Mouse (Mus musculus) cerebellum, adult 2 months (tissue): ENCODE measurements at regions not wholly inside any gene's neighbourhood (a gene's known extent, or its start where the extent isn't known, plus 50 kb on each side); places are given as distances from the start of the nearest gene placed in this dataset.
A peak's percentile ranks its signal among the peaks of the same experiment; 100 is the strongest.

Experiments used
- DNase-seq, 2 experiments: peaks; one replicate each; pipeline ENCODE4 v3.0.0; 2021
- H3K27ac ChIP-seq: fragments of 200-500 bp; 2 replicates; pipeline ENCODE4 v1.5.1; 2012; ENCODE audit warnings: low read length, control low read depth, inconsistent platforms; ENCODE audit not compliant: insufficient read depth
- H3K27me3 ChIP-seq: fragments of 200-500 bp; 2 replicates; pipeline ENCODE4 v1.6.1; 2012; ENCODE audit warnings: inconsistent platforms, mild to moderate bottlenecking, low read length, moderate library complexity; ENCODE audit not compliant: control insufficient read depth, insufficient read depth
- H3K4me1 ChIP-seq: fragments of 200-500 bp; 2 replicates; pipeline ENCODE4 v1.6.1; 2011; ENCODE audit warnings: low read length; ENCODE audit not compliant: control insufficient read depth, insufficient read depth
- H3K4me3 ChIP-seq: fragments of 200-500 bp; replicated peaks from 2 replicates; pipeline ENCODE3; 2011; ENCODE audit warnings: mild to moderate bottlenecking, low read depth, low read length, control low read depth; ENCODE audit not compliant: insufficient read depth
- CTCF ChIP-seq: fragments of 200-500 bp; IDR thresholded peaks from 2 replicates; pipeline ENCODE4 v1.5.1; 2011; ENCODE audit warnings: low read depth, mild to moderate bottlenecking, control low read depth, low read length, moderate library complexity, borderline replicate concordance; ENCODE audit not compliant: insufficient read depth
- POLR2A ChIP-seq: fragments of 200-500 bp; IDR thresholded peaks from 2 replicates; pipeline ENCODE4 v1.6.1; 2011; ENCODE audit warnings: low read length, control low read depth, borderline replicate concordance; ENCODE audit not compliant: insufficient read depth
- WGBS: fragments of 180-500 bp; shearing (Covaris S2); methylation state at CpG from one replicate; pipeline ENCODE4 v1.1.7; 2018; 5-methylcytosine and 5-hydroxymethylcytosine counted together

DNA sequence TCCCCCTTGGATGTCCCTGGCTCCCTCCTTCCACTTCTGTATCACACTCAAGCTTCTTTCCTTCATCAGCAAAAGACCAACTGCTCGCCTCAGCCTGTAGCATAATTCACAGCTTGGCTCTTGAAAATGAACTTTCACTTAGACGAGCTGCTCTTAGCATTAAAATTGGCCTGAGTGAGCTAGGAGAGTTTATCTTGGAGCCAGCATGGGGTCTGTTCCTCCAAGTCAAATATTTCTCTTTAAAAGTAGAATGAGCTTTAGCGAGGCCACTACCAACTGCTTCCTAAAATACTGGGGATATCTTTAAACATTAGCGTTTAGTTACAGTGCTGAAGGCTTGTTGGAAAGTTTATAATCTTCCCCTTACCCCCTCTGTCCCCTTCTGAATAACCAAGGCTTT, 124.2 kb upstream of the Auts2 start:
- H3K27ac ChIP-seq: no peak overlapping the region
- no peak overlapping the region for H3K4me3 ChIP-seq
- TF ChIP-seq POLR2A (no peak), CTCF (no peak)
- no peaks in the 10 kb centered on the region; the same call in 1 of the 2 replicates for H3K27me3 ChIP-seq
- no peak for DNase-seq
- 58% methylated on average over 4 of the region's 4 CpGs for whole genome bisulfite sequencing
- no peaks in the 10 kb centered on the region; the same call in 1 of the 2 replicates for H3K4me1 ChIP-seq

DNA sequence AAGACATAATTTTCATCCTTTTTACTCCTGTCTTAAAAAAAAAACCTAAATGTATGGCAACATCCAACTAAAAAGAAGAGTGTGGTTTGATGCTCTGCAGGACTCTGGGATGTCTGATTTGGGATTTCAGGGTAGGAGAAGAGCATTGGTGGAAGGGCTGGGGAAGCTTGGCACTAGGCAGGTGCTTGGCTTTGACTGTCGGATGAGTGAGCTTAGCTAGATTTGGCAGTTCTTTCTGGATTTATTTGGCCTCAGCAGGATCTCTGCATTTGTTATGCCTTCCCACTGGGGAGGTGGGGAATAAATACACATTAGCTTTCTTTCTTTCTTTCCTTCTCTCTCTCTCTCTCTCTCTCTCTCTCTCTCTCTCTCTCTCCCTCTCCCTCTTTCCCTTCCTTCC, 118.1 kb upstream of the Auts2 start:
- H3K27me3 ChIP-seq: no peaks in the 10 kb centered on the region
- H3K4me1 ChIP-seq: peaks cover 9% of the 10 kb centered on the region; the same call in 1 of the 2 replicates
- DNase-seq: peak; percentile 40 to 78
- no peak overlapping the region for H3K27ac ChIP-seq
- no peak overlapping the region for H3K4me3 ChIP-seq
- 4% methylated on average over 1 of the region's 1 CpGs for WGBS
- TF ChIP-seq CTCF: no peak
- no peak for TF ChIP-seq POLR2A

DNA sequence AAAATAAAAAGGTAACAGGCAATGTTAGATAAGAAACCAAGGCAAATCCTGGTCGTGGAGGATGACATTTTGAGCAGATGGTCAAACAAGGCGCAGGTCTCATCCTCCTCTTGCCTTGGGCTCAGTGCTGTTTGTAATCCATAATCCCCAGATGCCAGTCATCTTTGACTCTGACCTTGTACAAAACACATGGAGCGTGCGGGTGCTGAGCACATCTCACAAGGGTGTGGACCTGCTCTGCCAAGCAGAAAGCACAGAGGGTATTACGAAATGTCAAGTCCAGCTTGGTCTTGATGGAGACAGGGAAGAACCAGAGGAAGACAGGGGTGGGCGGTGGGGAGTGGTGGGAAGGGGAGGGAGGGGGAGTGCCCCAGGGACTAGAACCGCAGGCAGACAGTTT, 116.9 kb upstream of the Auts2 start:
- no peak for TF ChIP-seq CTCF
- TF ChIP-seq POLR2A: no peak
- H3K4me3 ChIP-seq: no peak overlapping the region
- no peak for DNase-seq
- H3K4me1 ChIP-seq: peaks cover 9% of the 10 kb centered on the region; the same call in 1 of the 2 replicates
- WGBS: 94% methylated on average over 7 of the region's 7 CpGs
- H3K27me3 ChIP-seq: no peaks in the 10 kb centered on the region
- no peak overlapping the region for H3K27ac ChIP-seq

DNA sequence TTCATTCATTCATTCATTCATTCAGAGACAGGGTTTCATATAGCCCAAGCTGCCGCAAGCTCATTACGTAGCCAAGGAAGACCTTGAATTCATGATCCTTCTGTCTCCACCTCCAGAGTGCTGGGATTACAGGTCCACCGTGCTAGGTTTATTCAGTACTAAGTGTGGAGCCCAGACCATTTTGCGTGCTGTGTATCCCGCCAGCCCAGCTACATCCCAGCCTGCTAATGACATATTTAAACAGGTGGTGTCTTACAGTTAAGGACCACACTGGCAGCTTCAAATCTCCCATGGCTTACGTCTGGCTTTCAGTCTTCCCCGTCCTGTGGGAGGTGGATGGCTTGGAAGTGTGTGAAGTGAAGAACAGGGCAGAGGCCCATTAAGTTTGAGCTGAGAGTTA, 111.2 kb upstream of the Auts2 start:
- no peak overlapping the region for H3K27ac ChIP-seq
- no peak for TF ChIP-seq POLR2A
- no peak for TF ChIP-seq CTCF
- WGBS: 81% methylated on average over 7 of the region's 7 CpGs
- H3K4me3 ChIP-seq: no peak overlapping the region
- no peak for DNase-seq
- no peaks in the 10 kb centered on the region; the same call in 1 of the 2 replicates for H3K27me3 ChIP-seq
- H3K4me1 ChIP-seq: 0 out of 2 replicates have a peak, but pooled peaks cover 3% of the 10 kb centered on the region

DNA sequence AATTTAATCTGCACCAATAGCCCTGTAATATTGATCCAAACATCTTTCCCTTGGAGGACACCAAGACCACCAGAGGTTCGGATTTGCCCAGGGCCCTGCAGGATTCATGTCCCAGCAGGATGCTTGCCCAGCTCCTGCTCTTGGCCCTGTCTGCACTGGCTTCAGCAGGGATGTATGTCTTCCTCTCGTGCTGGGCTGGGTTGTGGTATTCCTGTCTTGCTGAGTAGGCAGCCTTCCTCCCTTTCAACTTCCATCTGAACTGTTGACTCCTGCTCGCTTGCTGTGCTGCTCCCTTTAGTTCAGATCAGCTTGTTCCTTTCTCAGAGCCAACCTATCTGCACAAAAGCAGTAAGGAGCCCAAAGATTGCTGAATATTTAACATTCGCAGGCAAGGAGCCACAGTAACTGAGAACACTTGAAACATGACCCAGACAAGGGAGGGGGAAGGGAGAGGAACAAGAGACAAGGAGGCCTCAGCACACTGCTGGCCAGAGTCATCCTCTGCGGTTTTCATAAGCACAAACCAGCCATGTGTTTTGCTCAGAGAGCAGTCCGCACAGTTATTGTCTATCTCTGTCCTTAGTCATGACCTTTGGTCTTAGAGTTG, 110.7 kb upstream of the Auts2 start:
- no peak overlapping the region for H3K4me3 ChIP-seq
- DNase-seq: peak in 1 of 2 experiments; percentile 24
- no peak overlapping the region for H3K27ac ChIP-seq
- H3K4me1 ChIP-seq: 0 out of 2 replicates have a peak, but pooled peaks cover 3% of the 10 kb centered on the region
- H3K27me3 ChIP-seq: no peaks in the 10 kb centered on the region; the same call in 1 of the 2 replicates
- TF ChIP-seq CTCF (no peak), POLR2A (no peak)
- 52% methylated on average over 6 of the region's 6 CpGs for WGBS

DNA sequence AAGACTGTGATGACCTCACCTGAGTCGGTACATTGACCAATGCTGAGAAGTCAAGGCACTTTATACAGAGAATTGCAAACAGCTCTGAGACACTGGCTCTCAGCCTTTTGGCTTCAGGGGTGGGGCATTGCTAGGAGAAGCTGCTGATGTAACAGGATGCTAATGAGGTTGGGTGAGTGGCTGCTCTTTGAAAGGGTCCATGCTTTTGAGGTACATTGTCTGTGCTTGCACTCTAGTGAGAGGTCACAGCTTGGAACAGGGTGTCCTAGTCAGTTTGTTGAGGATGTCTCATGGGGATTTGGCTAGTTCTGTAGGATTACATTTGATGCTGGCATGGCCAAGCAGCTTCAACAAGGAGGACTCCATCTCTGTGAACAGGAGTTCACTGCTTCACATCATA, 109.1 kb upstream of the Auts2 start:
- DNase-seq: no peak
- no peaks in the 10 kb centered on the region; the same call in 1 of the 2 replicates for H3K27me3 ChIP-seq
- H3K4me3 ChIP-seq: no peak overlapping the region
- 0 out of 2 replicates have a peak, but pooled peaks cover 3% of the 10 kb centered on the region for H3K4me1 ChIP-seq
- WGBS: 53% methylated on average over 1 of the region's 1 CpGs
- no peak overlapping the region for H3K27ac ChIP-seq
- TF ChIP-seq POLR2A (no peak), CTCF (no peak)

DNA sequence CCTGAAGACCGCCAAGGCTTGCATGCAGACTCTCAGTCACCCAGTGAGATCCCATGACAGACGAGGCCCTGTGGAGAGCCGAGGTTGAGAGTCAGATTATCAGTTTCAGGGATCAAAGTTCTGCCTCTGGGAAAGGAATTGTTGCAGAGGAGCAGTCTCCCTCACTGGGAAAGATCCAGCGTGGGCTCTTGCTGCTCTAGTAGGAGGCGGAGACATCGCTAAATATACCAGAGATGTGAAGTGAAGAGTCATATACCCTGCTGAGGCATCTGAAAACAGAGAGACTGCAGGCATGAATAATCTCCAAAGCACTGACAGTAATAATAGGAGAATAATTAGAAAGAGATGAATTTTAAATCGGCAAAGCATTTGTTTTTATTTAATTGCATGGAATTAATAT, 106.6 kb upstream of the Auts2 start:
- H3K27ac ChIP-seq: no peak overlapping the region
- no peak for DNase-seq
- H3K4me1 ChIP-seq: 0 out of 2 replicates have a peak, but pooled peaks cover 3% of the 10 kb centered on the region
- WGBS: 73% methylated on average over 7 of the region's 7 CpGs
- TF ChIP-seq CTCF: no peak
- no peak for TF ChIP-seq POLR2A
- no peaks in the 10 kb centered on the region; the same call in 1 of the 2 replicates for H3K27me3 ChIP-seq
- H3K4me3 ChIP-seq: no peak overlapping the region

DNA sequence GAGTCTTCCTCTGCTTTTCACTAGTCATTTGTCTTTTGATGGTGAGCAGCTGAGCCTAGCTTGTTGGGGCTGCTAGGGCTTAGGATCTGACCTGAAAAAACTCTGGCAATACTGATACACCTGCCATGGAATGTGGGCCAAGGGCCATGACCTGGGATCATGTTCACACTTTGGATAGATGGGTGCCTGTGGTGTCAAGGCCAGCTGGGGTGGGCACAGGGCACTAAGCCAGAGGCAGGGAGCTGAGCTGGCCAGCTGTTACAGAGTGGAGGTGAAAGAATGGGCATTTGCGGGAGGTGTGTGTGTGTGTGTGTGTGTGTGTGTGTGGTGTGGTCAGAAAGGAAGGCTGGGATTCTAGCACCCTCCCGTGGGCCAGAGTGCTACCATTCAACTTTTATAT, 105.6 kb upstream of the Auts2 start:
- 70% methylated on average over 2 of the region's 2 CpGs for whole genome bisulfite sequencing
- DNase-seq: no peak
- no peaks in the 10 kb centered on the region; the same call in 1 of the 2 replicates for H3K27me3 ChIP-seq
- no peak overlapping the region for H3K27ac ChIP-seq
- TF ChIP-seq CTCF: no peak
- no peak for TF ChIP-seq POLR2A
- no peak overlapping the region for H3K4me3 ChIP-seq
- 0 out of 2 replicates have a peak, but pooled peaks cover 2% of the 10 kb centered on the region for H3K4me1 ChIP-seq
